Mouse (Mus musculus) spleen, adult 2 months (tissue): ENCODE measurements around the gene Uhrf1.

Experiments
- CTCF ChIP-seq: fragments of 200-500 bp; IDR thresholded peaks from 2 replicates; pipeline ENCODE4 v1.5.1; 2011; ENCODE audit warnings: mild to moderate bottlenecking, inconsistent platforms; ENCODE audit not compliant: insufficient read depth, insufficient read length, insufficient replicate concordance; ENCODE audit errors: extremely low read depth
- POLR2A ChIP-seq: fragments of 200-500 bp; IDR thresholded peaks from 2 replicates; pipeline ENCODE4 v1.6.1; 2011; ENCODE audit warnings: low read depth, low read length, inconsistent platforms

GRCm38 (mm10) chr17:56360451-56360850 lies 57.3 kb downstream of the Uhrf1 start:
- no peak for TF ChIP-seq POLR2A
- no peak for TF ChIP-seq CTCF
